ENCODE assay signal across 25 mouse cellular contexts in genomic region chr7:4337509-4337908, GRCm38 (mm10). TPM values are rescaled to one million over a fixed set of nuclear protein-coding genes. Genes with fewer than 3 reads are reported as not detected.
DNase-seq lines count a peak whose midpoint lies in the region; ATAC-seq lines count a peak whose summit lies in the region.
"Had no signal": no experiment of that assay in that cellular context is flagged by ENCODE, and none has a peak within 500 bp of the region (broad histone marks: within the 10 kb centered on the region; RNA-seq: fewer than 3 reads in every experiment).

Ncr1 (plus strand) TSS chr7:4337724.

- H3K36me3 ChIP-seq in midbrain, embryonic 14.5 days (ENCODE audit: control insufficient read depth, insufficient read depth, low read length), result no peaks in the 10 kb centered on the region
- no peaks in the 10 kb centered on the region for H3K36me3 ChIP-seq in midbrain, embryonic 13.5 days
- no peaks in the 10 kb centered on the region for H3K36me3 ChIP-seq in forebrain, embryonic 12.5 days (replicated peaks)
- H3K36me3 ChIP-seq: G1E had no signal

- H3K27ac ChIP-seq in midbrain, embryonic 14.5 days (replicated peaks; ENCODE audit: low read depth, low read length), result no peak within 1 kb of the TSS
- no peak within 1 kb of the TSS for H3K27ac ChIP-seq in midbrain, embryonic 13.5 days
- H3K27ac ChIP-seq in forebrain, embryonic 12.5 days, result no peak within 1 kb of the TSS

- H3K4me1 ChIP-seq in midbrain, embryonic 14.5 days (ENCODE audit: control insufficient read depth, insufficient read depth, low read length), result no peaks in the 10 kb centered on the region
- H3K4me1 ChIP-seq in midbrain, embryonic 13.5 days (replicated peaks), result no peaks in the 10 kb centered on the region
- H3K4me1 ChIP-seq in forebrain, embryonic 12.5 days, result no peaks in the 10 kb centered on the region

- peak; percentile 35; the same call in 1 of the 2 replicates for ATAC-seq in megakaryocyte, adult 5-6 weeks (ENCODE audit: poor library complexity, severe bottlenecking)
- peak; percentile 82 for ATAC-seq in monocyte, adult 5-6 weeks (replicated peaks; ENCODE audit: insufficient number of reproducible peaks, low FRiP score, low TSS enrichment, poor library complexity, severe bottlenecking)
- no peak for ATAC-seq in midbrain, embryonic 14.5 days (ENCODE audit: low FRiP score, low TSS enrichment)
- no peak for ATAC-seq in midbrain, embryonic 13.5 days
- ATAC-seq in forebrain, embryonic 12.5 days (ENCODE audit: low FRiP score), result no peak
- ATAC-seq: activated CD4-positive, CD25-positive, alpha-beta regulatory T cell, adult 4 months; CD4-positive, CD25-positive, alpha-beta regulatory T cell, adult 4 months; Patski had no signal

- no peak within 1 kb of the TSS for H3K9ac ChIP-seq in midbrain, embryonic 14.5 days (replicated peaks; ENCODE audit: low read length)
- H3K9ac ChIP-seq in midbrain, embryonic 13.5 days (replicated peaks), result no peak within 1 kb of the TSS
- no peak within 1 kb of the TSS for H3K9ac ChIP-seq in forebrain, embryonic 12.5 days

- no peak within 1 kb of the TSS for H3K4me3 ChIP-seq in midbrain, embryonic 14.5 days (replicated peaks; ENCODE audit: low read depth, low read length)
- H3K4me3 ChIP-seq in midbrain, embryonic 13.5 days (replicated peaks), result no peak within 1 kb of the TSS
- H3K4me3 ChIP-seq in forebrain, embryonic 12.5 days (replicated peaks), result no peak within 1 kb of the TSS

- H3K4me2 ChIP-seq in midbrain, embryonic 14.5 days (ENCODE audit: low read length), result no peak within 1 kb of the TSS
- no peak within 1 kb of the TSS for H3K4me2 ChIP-seq in midbrain, embryonic 13.5 days (replicated peaks)
- H3K4me2 ChIP-seq in forebrain, embryonic 12.5 days, result no peak within 1 kb of the TSS

- H3K27me3 ChIP-seq in midbrain, embryonic 14.5 days (ENCODE audit: control insufficient read depth, insufficient read depth, low read length), result no peaks in the 10 kb centered on the region
- H3K27me3 ChIP-seq in midbrain, embryonic 13.5 days, result no peaks in the 10 kb centered on the region
- H3K27me3 ChIP-seq in forebrain, embryonic 12.5 days, result no peaks in the 10 kb centered on the region
- H3K27me3 ChIP-seq: CH12.LX, Patski had no signal

- H3K9me3 ChIP-seq in midbrain, embryonic 14.5 days (ENCODE audit: control insufficient read depth, low read length), result no peaks in the 10 kb centered on the region
- H3K9me3 ChIP-seq in midbrain, embryonic 13.5 days, result no peaks in the 10 kb centered on the region
- no peaks in the 10 kb centered on the region for H3K9me3 ChIP-seq in forebrain, embryonic 12.5 days
- H3K9me3 ChIP-seq: G1E had no signal

- peak; percentile 74 to 91 for DNase-seq in natural killer cell, adult 2 months (ENCODE audit: low spot score in 2 of 2)
- no peak for DNase-seq in midbrain, embryonic 14.5 days
- DNase-seq: adrenal gland, adult 2 months; adrenal gland, adult 8-10 months; adrenal gland, postnatal 10 days; adrenal gland, postnatal 14 days; adrenal gland, postnatal 25 days; adrenal gland, postnatal 36 days; B cell, adult 2 months; cerebellum, adult 11 months; cerebellum, adult 11-12 months; cerebellum, adult 18-20 months had no signal

RNA-seq across cellular contexts. Expression of gene Ncr1, which starts in this region (rescaled TPM):
- total RNA-seq in megakaryocyte, adult 5-6 weeks (2015), result 12.5 and 18.9 TPM in 2 replicates
- total RNA-seq in megakaryocyte, adult 5-6 weeks (2017), result 8.4 and 19.4 TPM in 2 replicates
- total RNA-seq in monocyte, adult 5-6 weeks (2017), result 398 to 1,289 TPM (median 424 TPM) in 3 replicates
- polyA plus RNA-seq in midbrain, embryonic 14.5 days (2014; fragmentation: Nextera tagmentation; extraction: Ambion mirVana), result not detected in 2 replicates
- not detected in 2 replicates for polyA plus RNA-seq in midbrain, embryonic 13.5 days (2015; fragmentation: Nextera tagmentation; extraction: Ambion mirVana)
- polyA plus RNA-seq in forebrain, embryonic 12.5 days (2016; fragmentation: Nextera tagmentation; extraction: Ambion mirVana), result not detected in 2 replicates
- total RNA-seq: adrenal gland, postnatal 14 days; adrenal gland, postnatal 36 days; CH12.LX; ES-E14; MEL had no signal
- polyA plus RNA-seq: activated CD4-positive, CD25-positive, alpha-beta regulatory T cell, adult 4 months; adrenal gland, adult 2 months; brain, embryonic 14.5 days; C2C12; CD4-positive, CD25-positive, alpha-beta regulatory T cell, adult 4 months; G1E; Patski had no signal

Comparison
In these comparisons a context has a peak if more than half of its experiments do, and no peak if none do; other contexts are left out.
1. RNA of gene Ncr1 (total RNA-seq): 398 to 1,289 TPM in monocyte, adult 5-6 weeks; 8.4 to 19.4 TPM in megakaryocyte, adult 5-6 weeks; every median in the first group is over 10 times any median in the second.
2. ATAC-seq: peak in megakaryocyte, adult 5-6 weeks (single experiment) and monocyte, adult 5-6 weeks (single experiment); none in midbrain, embryonic 14.5 days (single experiment), midbrain, embryonic 13.5 days (single experiment) and forebrain, embryonic 12.5 days (single experiment).